Mouse (Mus musculus) frontal cortex, postnatal 10 days (tissue): ENCODE measurements around the gene Cntnap4.

Experiments used
- DNase-seq, 2 experiments: peaks; one replicate each; pipeline ENCODE4 v3.0.0; 2022; ENCODE audit warnings: low spot score in 2 of 2, mixed read lengths in 1 of 2

The Cntnap4 gene

GRCm38 (mm10) chr8:112569471-112570141, at the start of gene Cntnap4:
Gene Cntnap4, plus strand, starts transcription at chr8:112570043.
- DNase-seq, result peak; percentile 31 to 51

- no peak for DNase-seq
Observed at GRCm38 (mm10) chr8:112557376-112557775, 12.5 kb upstream of the Cntnap4 start.

- DNase-seq, result peak in 1 of 2 experiments; percentile 15
Observed at GRCm38 (mm10) chr8:112570541-112570940, 698 bp downstream of the Cntnap4 start.

GRCm38 (mm10) chr8:112571337-112571904, 1.6 kb downstream of the Cntnap4 start:
- peak; percentile 34 to 54 for DNase-seq

GRCm38 (mm10) chr8:112581473-112581872, 11.6 kb downstream of the Cntnap4 start:
- DNase-seq, result no peak

GRCm38 (mm10) chr8:112583440-112583839, 13.6 kb downstream of the Cntnap4 start:
- no peak for DNase-seq

- DNase-seq, result no peak
Observed at GRCm38 (mm10) chr8:112588357-112589051, 18.7 kb downstream of the Cntnap4 start.

- DNase-seq, result no peak
Observed at GRCm38 (mm10) chr8:112589052-112589389, 19.2 kb downstream of the Cntnap4 start.

- no peak for DNase-seq
Observed at GRCm38 (mm10) chr8:112596023-112596776, 26.4 kb downstream of the Cntnap4 start.

- no peak for DNase-seq
Observed at GRCm38 (mm10) chr8:112599975-112600374, 30.1 kb downstream of the Cntnap4 start.

- no peak for DNase-seq
Observed at GRCm38 (mm10) chr8:112601150-112601549, 31.3 kb downstream of the Cntnap4 start.

- no peak for DNase-seq
Observed at GRCm38 (mm10) chr8:112610121-112610520, 40.3 kb downstream of the Cntnap4 start.

GRCm38 (mm10) chr8:112628791-112629190, 58.9 kb downstream of the Cntnap4 start:
- DNase-seq, result no peak

GRCm38 (mm10) chr8:112652657-112653056, 82.8 kb downstream of the Cntnap4 start:
- DNase-seq, result no peak

GRCm38 (mm10) chr8:112653276-112653675, 83.4 kb downstream of the Cntnap4 start:
- DNase-seq, result no peak

- no peak for DNase-seq
Observed at GRCm38 (mm10) chr8:112653994-112654393, 84.2 kb downstream of the Cntnap4 start.

GRCm38 (mm10) chr8:112664067-112664466, 94.2 kb downstream of the Cntnap4 start:
- DNase-seq, result no peak

GRCm38 (mm10) chr8:112674671-112675070, 104.8 kb downstream of the Cntnap4 start:
- no peak for DNase-seq

- peak in 1 of 2 experiments; percentile 5 for DNase-seq
Observed at GRCm38 (mm10) chr8:112681757-112682156, 111.9 kb downstream of the Cntnap4 start.

- no peak for DNase-seq
Observed at GRCm38 (mm10) chr8:112695708-112696107, 125.9 kb downstream of the Cntnap4 start.

GRCm38 (mm10) chr8:112698141-112698540, 128.3 kb downstream of the Cntnap4 start:
- no peak for DNase-seq

- DNase-seq, result no peak
Observed at GRCm38 (mm10) chr8:112716982-112717381, 147.1 kb downstream of the Cntnap4 start.
